Mouse (Mus musculus) kidney, postnatal 0 days (tissue): Measurements from ENCODE around the gene Ankrd10. TPM values are rescaled to one million over a fixed set of nuclear protein-coding genes. Genes with fewer than 3 reads are reported as not detected.

Experiments used
- ATAC-seq: fragments of 200-750 bp; cut with Nextera tagmentation; replicated peaks from 2 replicates; pipeline ENCODE4 v1.8.0; 2017; ENCODE audit warnings: low read depth, moderate number of reproducible peaks, moderate TSS enrichment, moderate library complexity; ENCODE audit not compliant: low FRiP score
- DNase-seq: peaks from one replicate; pipeline ENCODE4 v3.0.0-alpha.2; 2016; ENCODE audit warnings: low spot score
- H3K27ac ChIP-seq: fragments of 300-500 bp; sonication (generic); 2 replicates; pipeline ENCODE4 v1.5.1; 2014; ENCODE audit warnings: mild to moderate bottlenecking
- H3K27me3 ChIP-seq: fragments of 300-500 bp; sonication (generic); 2 replicates; pipeline ENCODE4 v1.6.1; 2014; ENCODE audit warnings: low read length, mixed read lengths; ENCODE audit not compliant: insufficient read depth
- H3K36me3 ChIP-seq: fragments of 300-500 bp; sonication (generic); 2 replicates; pipeline ENCODE4 v1.6.1; 2014; ENCODE audit warnings: low read length, mixed read lengths; ENCODE audit not compliant: insufficient read depth
- H3K4me1 ChIP-seq: fragments of 300-500 bp; sonication (generic); replicated peaks from 2 replicates; pipeline ENCODE4 v1.6.1; 2014; ENCODE audit warnings: antibody characterized with exemption, low read length, mixed read lengths; ENCODE audit not compliant: insufficient read depth
- H3K4me2 ChIP-seq: fragments of 300-500 bp; sonication (generic); 2 replicates; pipeline ENCODE4 v1.6.1; 2014; ENCODE audit warnings: mild to moderate bottlenecking, low read length, moderate library complexity, mixed read lengths
- H3K4me3 ChIP-seq: fragments of 300-500 bp; sonication (generic); replicated peaks from 2 replicates; pipeline ENCODE4 v1.5.1; 2014; ENCODE audit warnings: low read depth, low read length
- H3K9ac ChIP-seq: fragments of 300-500 bp; sonication (generic); 2 replicates; pipeline ENCODE4 v1.6.1; 2014; ENCODE audit warnings: low read depth, low read length
- H3K9me3 ChIP-seq: fragments of 300-500 bp; sonication (generic); replicated peaks from 2 replicates; pipeline ENCODE4 v1.6.1; 2016; ENCODE audit warnings: low read length, inconsistent platforms, mixed read lengths
- CTCF ChIP-seq: IDR thresholded peaks from 2 replicates; pipeline ENCODE4 v1.5.1; 2016; ENCODE audit warnings: antibody characterized with exemption, low read depth, mild to moderate bottlenecking, moderate library complexity
- WGBS: fragments of 180-500 bp; shearing (Covaris S2); extraction: QIAGEN DNeasy Blood & Tissue Kit; methylation state at CpG from one replicate; pipeline ENCODE4 v1.1.7; 2014; 5-methylcytosine and 5-hydroxymethylcytosine counted together
- polyA plus RNA-seq: library from polyadenylated mRNA; unstranded; fragments of >200 nt; fragmentation: Nextera tagmentation; extraction: Ambion mirVana; gene quantifications from 2 replicates; pipeline ENCODE4 v1.2.1, GENCODE M21; 2015

Gene Ankrd10
- polyA plus RNA-seq, 1 experiment from 2014 or later = 67.2 TPM

GRCm38 (mm10) chr8:11600301-11600951 lies 35.1 kb downstream of the Ankrd10 start:
- no peak overlapping the region for H3K9ac ChIP-seq
- no peaks in the 10 kb centered on the region for H3K36me3 ChIP-seq
- no peaks in the 10 kb centered on the region for H3K27me3 ChIP-seq
- no peak for TF ChIP-seq CTCF
- no peak overlapping the region for H3K27ac ChIP-seq
- ATAC-seq (no peak), DNase-seq (no peak)
- 88% methylated on average over 5 of the region's 5 CpGs for WGBS
- H3K4me3 ChIP-seq = no peak overlapping the region
- H3K4me2 ChIP-seq = no peak overlapping the region
- no peaks in the 10 kb centered on the region for H3K9me3 ChIP-seq
- no peaks in the 10 kb centered on the region for H3K4me1 ChIP-seq

GRCm38 (mm10) chr8:11593222-11593884 lies 42.2 kb downstream of the Ankrd10 start:
- Histone ChIP-seq H3K4me1 (no peaks in the 10 kb centered on the region), H3K27ac (no peak overlapping the region), H3K36me3 (no peaks in the 10 kb centered on the region), H3K4me3 (no peak overlapping the region), H3K27me3 (no peaks in the 10 kb centered on the region), H3K4me2 (no peak overlapping the region), H3K9me3 (no peaks in the 10 kb centered on the region), H3K9ac (no peak overlapping the region)
- no peak for TF ChIP-seq CTCF
- ATAC-seq = no peak
- 57% methylated on average over 12 of the region's 12 CpGs for WGBS
- DNase-seq = peak; percentile 38

GRCm38 (mm10) chr8:11592296-11592695 lies 43.3 kb downstream of the Ankrd10 start:
- no peak overlapping the region for H3K9ac ChIP-seq
- no peaks in the 10 kb centered on the region for H3K36me3 ChIP-seq
- H3K4me3 ChIP-seq = no peak overlapping the region
- no peak for TF ChIP-seq CTCF
- no peak overlapping the region for H3K27ac ChIP-seq
- DNase-seq (no peak), ATAC-seq (no peak)
- no peaks in the 10 kb centered on the region for H3K4me1 ChIP-seq
- H3K9me3 ChIP-seq = no peaks in the 10 kb centered on the region
- WGBS = 47% methylated on average over 13 of the region's 13 CpGs
- H3K27me3 ChIP-seq = no peaks in the 10 kb centered on the region
- no peak overlapping the region for H3K4me2 ChIP-seq

- Histone ChIP-seq H3K9ac (no peak overlapping the region), H3K27ac (no peak overlapping the region), H3K4me1 (no peaks in the 10 kb centered on the region), H3K27me3 (no peaks in the 10 kb centered on the region), H3K9me3 (no peaks in the 10 kb centered on the region), H3K4me3 (no peak overlapping the region), H3K36me3 (no peaks in the 10 kb centered on the region), H3K4me2 (no peak overlapping the region)
- no peak for ATAC-seq
- WGBS = 82% methylated on average over 4 of the region's 4 CpGs
- TF ChIP-seq CTCF = no peak
- no peak for DNase-seq
Measured at GRCm38 (mm10) chr8:11591837-11592236, 43.7 kb downstream of the Ankrd10 start.

- ATAC-seq (no peak), DNase-seq (no peak)
- no peaks in the 10 kb centered on the region for H3K36me3 ChIP-seq
- no peak overlapping the region for H3K4me3 ChIP-seq
- H3K9ac ChIP-seq = no peak overlapping the region
- no peak for TF ChIP-seq CTCF
- no peaks in the 10 kb centered on the region for H3K27me3 ChIP-seq
- 0 out of 2 replicates have a peak, but pooled peaks cover 4% of the 10 kb centered on the region for H3K4me1 ChIP-seq
- H3K9me3 ChIP-seq = no peaks in the 10 kb centered on the region
- no peak overlapping the region for H3K27ac ChIP-seq
- 45% methylated on average over 2 of the region's 2 CpGs for WGBS
- no peak overlapping the region for H3K4me2 ChIP-seq
Measured at GRCm38 (mm10) chr8:11586374-11586745, 49.2 kb downstream of the Ankrd10 start.

GRCm38 (mm10) chr8:11585513-11586373 lies 49.8 kb downstream of the Ankrd10 start:
- ATAC-seq (no peak; the same call in 1 of the 2 replicates), DNase-seq (peak; percentile 31)
- no peak for TF ChIP-seq CTCF
- H3K9ac ChIP-seq = no peak overlapping the region
- 61% methylated on average over 21 of the region's 21 CpGs for WGBS
- H3K27me3 ChIP-seq = no peaks in the 10 kb centered on the region
- H3K36me3 ChIP-seq = no peaks in the 10 kb centered on the region
- H3K9me3 ChIP-seq = no peaks in the 10 kb centered on the region
- H3K4me1 ChIP-seq = 0 out of 2 replicates have a peak, but pooled peaks cover 4% of the 10 kb centered on the region
- no peak overlapping the region for H3K4me3 ChIP-seq
- no peak overlapping the region for H3K4me2 ChIP-seq
- H3K27ac ChIP-seq = no peak overlapping the region
